Mouse (Mus musculus) hindbrain, embryonic 14.5 days (tissue): ENCODE data around the gene Xkr7. TPM values are rescaled to one million over a fixed set of nuclear protein-coding genes. Genes with fewer than 3 reads are reported as not detected.
A peak's percentile ranks its signal among the peaks of the same experiment; 100 is the strongest.

Source experiments
- ATAC-seq: fragments of 200-750 bp; cut with Nextera tagmentation; 2 replicates; pipeline ENCODE4 v1.8.0; 2017; ENCODE audit warnings: moderate number of reproducible peaks, mild to moderate bottlenecking, moderate TSS enrichment, moderate library complexity; ENCODE audit not compliant: low FRiP score
- DNase-seq: peaks from one replicate; pipeline ENCODE4 v3.0.0-alpha.2; 2015; ENCODE audit warnings: low spot score
- H3K27ac ChIP-seq: fragments of 300-500 bp; sonication (generic); 2 replicates; pipeline ENCODE4 v1.5.1; 2014; ENCODE audit warnings: mild to moderate bottlenecking, moderate library complexity
- H3K27me3 ChIP-seq: fragments of 300-500 bp; sonication (generic); 2 replicates; pipeline ENCODE4 v1.6.1; 2014; ENCODE audit warnings: mild to moderate bottlenecking, low read length, mixed read lengths; ENCODE audit not compliant: control insufficient read depth, insufficient read depth
- H3K36me3 ChIP-seq: fragments of 300-500 bp; sonication (generic); replicated peaks from 2 replicates; pipeline ENCODE4 v1.6.1; 2014; ENCODE audit not compliant: control insufficient read depth, insufficient read depth
- H3K4me1 ChIP-seq: fragments of 300-500 bp; sonication (generic); replicated peaks from 2 replicates; pipeline ENCODE4 v1.6.1; 2014; ENCODE audit warnings: antibody characterized with exemption, low read length, mixed read lengths; ENCODE audit not compliant: control insufficient read depth, insufficient read depth
- H3K4me2 ChIP-seq: fragments of 300-500 bp; sonication (generic); replicated peaks from 2 replicates; pipeline ENCODE4 v1.6.1; 2014; ENCODE audit warnings: mild to moderate bottlenecking, moderate library complexity
- H3K4me3 ChIP-seq: fragments of 300-500 bp; sonication (generic); replicated peaks from 2 replicates; pipeline ENCODE4 v1.5.1; 2014; ENCODE audit warnings: mild to moderate bottlenecking, low read length
- H3K9ac ChIP-seq: fragments of 300-500 bp; sonication (generic); 2 replicates; pipeline ENCODE4 v1.6.1; 2014
- H3K9me3 ChIP-seq: fragments of 300-500 bp; sonication (generic); 2 replicates; pipeline ENCODE4 v1.6.1; 2016; ENCODE audit warnings: low read length; ENCODE audit not compliant: control insufficient read depth
- WGBS: fragments of 180-500 bp; shearing (Covaris S2); extraction: QIAGEN DNeasy Blood & Tissue Kit; methylation state at CpG from one replicate; pipeline ENCODE4 v1.1.7; 2014; 5-methylcytosine and 5-hydroxymethylcytosine counted together
- polyA plus RNA-seq: library from polyadenylated mRNA; unstranded; fragments of >200 nt; fragmentation: Nextera tagmentation; extraction: Ambion mirVana; gene quantifications from 2 replicates; pipeline ENCODE4 v1.2.1, GENCODE M21; 2014

Xkr7 gene
- polyA plus RNA-seq, 1 experiment from 2014 or later: 0.84 TPM

- peak overlapping the region; percentile 92 for H3K4me2 ChIP-seq
- ATAC-seq (no peak), DNase-seq (no peak)
- WGBS: 94% methylated on average over 11 of the region's 11 CpGs
- peaks cover 5% of the 10 kb centered on the region; the same call in 1 of the 2 replicates for H3K27me3 ChIP-seq
- H3K9ac ChIP-seq: peak overlapping the region; percentile 87; the same call in 1 of the 2 replicates
- H3K36me3 ChIP-seq: peaks cover 47% of the 10 kb centered on the region
- no peaks in the 10 kb centered on the region for H3K9me3 ChIP-seq
- no peak overlapping the region for H3K27ac ChIP-seq
- H3K4me1 ChIP-seq: peaks cover 11% of the 10 kb centered on the region
- peak overlapping the region; percentile 88 for H3K4me3 ChIP-seq
These were observed 17.7 kb upstream of the Xkr7 start for GRCm38 (mm10) chr2:153013724-153014515.

GRCm38 (mm10) chr2:153014758-153015593 is 16.7 kb upstream of the Xkr7 start, which contains the start of gene Pdrg1:
Gene Pdrg1 (minus strand): TSS chr2:153015427.
- H3K4me2 ChIP-seq: peak within 1 kb of the TSS; percentile 92
- H3K9me3 ChIP-seq: no peaks in the 10 kb centered on the region
- H3K4me3 ChIP-seq: peak within 1 kb of the TSS; percentile 88
- ATAC-seq (peak; percentile 96), DNase-seq (peak; percentile 98)
- WGBS: 1% methylated on average over 54 of the region's 54 CpGs
- H3K9ac ChIP-seq: peak within 1 kb of the TSS; percentile 87
- peaks cover 5% of the 10 kb centered on the region; the same call in 1 of the 2 replicates for H3K27me3 ChIP-seq
- H3K36me3 ChIP-seq: peaks cover 36% of the 10 kb centered on the region
- peak within 1 kb of the TSS; percentile 54; the same call in 1 of the 2 replicates for H3K27ac ChIP-seq
- peaks cover 11% of the 10 kb centered on the region for H3K4me1 ChIP-seq

GRCm38 (mm10) chr2:153015804-153016203 is 15.8 kb upstream of the Xkr7 start:
- WGBS: 44% methylated on average over 8 of the region's 8 CpGs
- Histone ChIP-seq H3K36me3 (peaks cover 28% of the 10 kb centered on the region), H3K4me3 (peak overlapping the region; percentile 88), H3K9me3 (no peaks in the 10 kb centered on the region), H3K4me2 (peak overlapping the region; percentile 92), H3K27ac (peak overlapping the region; percentile 54; the same call in 1 of the 2 replicates), H3K27me3 (peaks cover 5% of the 10 kb centered on the region; the same call in 1 of the 2 replicates), H3K4me1 (peaks cover 11% of the 10 kb centered on the region), H3K9ac (peak overlapping the region; percentile 87)
- DNase-seq: peak; percentile 55
- no peak for ATAC-seq

- no peak overlapping the region for H3K4me2 ChIP-seq
- H3K9me3 ChIP-seq: no peaks in the 10 kb centered on the region
- H3K4me1 ChIP-seq: peaks cover 11% of the 10 kb centered on the region
- no peak overlapping the region for H3K4me3 ChIP-seq
- H3K27me3 ChIP-seq: peaks cover 5% of the 10 kb centered on the region; the same call in 1 of the 2 replicates
- no peak overlapping the region for H3K9ac ChIP-seq
- no peak for ATAC-seq
- H3K27ac ChIP-seq: no peak overlapping the region
- WGBS: 49% methylated on average over 5 of the region's 5 CpGs
- no peak for DNase-seq
- H3K36me3 ChIP-seq: peaks cover 18% of the 10 kb centered on the region
These were observed 14.9 kb upstream of the Xkr7 start for GRCm38 (mm10) chr2:153016786-153017185.

- Histone ChIP-seq H3K27ac (no peak overlapping the region), H3K4me2 (no peak overlapping the region), H3K4me1 (peaks cover 7% of the 10 kb centered on the region), H3K27me3 (peaks cover 5% of the 10 kb centered on the region; the same call in 1 of the 2 replicates), H3K36me3 (no peaks in the 10 kb centered on the region), H3K9ac (no peak overlapping the region), H3K9me3 (no peaks in the 10 kb centered on the region), H3K4me3 (no peak overlapping the region)
- 89% methylated on average over 3 of the region's 3 CpGs for WGBS
- DNase-seq (no peak), ATAC-seq (no peak)
These were observed 12.3 kb upstream of the Xkr7 start for GRCm38 (mm10) chr2:153019355-153019754.

- no peak overlapping the region for H3K4me2 ChIP-seq
- ATAC-seq (no peak), DNase-seq (no peak)
- no peaks in the 10 kb centered on the region for H3K36me3 ChIP-seq
- no peaks in the 10 kb centered on the region for H3K9me3 ChIP-seq
- no peaks in the 10 kb centered on the region for H3K4me1 ChIP-seq
- 67% methylated on average over 3 of the region's 3 CpGs for WGBS
- H3K27ac ChIP-seq: no peak overlapping the region
- no peak overlapping the region for H3K4me3 ChIP-seq
- no peak overlapping the region for H3K9ac ChIP-seq
- H3K27me3 ChIP-seq: peaks cover 5% of the 10 kb centered on the region; the same call in 1 of the 2 replicates
These were observed 10.5 kb upstream of the Xkr7 start for GRCm38 (mm10) chr2:153021163-153021562.

GRCm38 (mm10) chr2:153022855-153023254 is 8.8 kb upstream of the Xkr7 start:
- no peaks in the 10 kb centered on the region for H3K27me3 ChIP-seq
- H3K36me3 ChIP-seq: no peaks in the 10 kb centered on the region
- no peak for ATAC-seq
- DNase-seq: no peak
- no peaks in the 10 kb centered on the region for H3K9me3 ChIP-seq
- 74% methylated on average over 4 of the region's 4 CpGs for WGBS
- no peaks in the 10 kb centered on the region for H3K4me1 ChIP-seq
- no peak overlapping the region for H3K4me3 ChIP-seq
- no peak overlapping the region for H3K4me2 ChIP-seq
- no peak overlapping the region for H3K27ac ChIP-seq
- no peak overlapping the region for H3K9ac ChIP-seq

- Histone ChIP-seq H3K9ac (no peak overlapping the region), H3K27me3 (no peaks in the 10 kb centered on the region)
- no peak for ATAC-seq
These were observed 5.6 kb upstream of the Xkr7 start for GRCm38 (mm10) chr2:153026052-153026451.

GRCm38 (mm10) chr2:153027501-153027900 is 4.2 kb upstream of the Xkr7 start:
- Histone ChIP-seq H3K27me3 (no peaks in the 10 kb centered on the region), H3K36me3 (no peaks in the 10 kb centered on the region), H3K27ac (no peak overlapping the region), H3K4me1 (peaks cover 9% of the 10 kb centered on the region; the same call in 1 of the 2 replicates), H3K9ac (no peak overlapping the region), H3K4me3 (no peak overlapping the region), H3K9me3 (no peaks in the 10 kb centered on the region), H3K4me2 (no peak overlapping the region)
- 61% methylated on average over 4 of the region's 4 CpGs for WGBS
- ATAC-seq: no peak
- DNase-seq: no peak

More at GRCm38 (mm10) chr2:153026052-153026451, 5.6 kb upstream of the Xkr7 start:
- DNase-seq: no peak
- no peak overlapping the region for H3K4me2 ChIP-seq
- 86% methylated on average over 7 of the region's 7 CpGs for WGBS
- H3K4me1 ChIP-seq: peaks cover 8% of the 10 kb centered on the region; the same call in 1 of the 2 replicates
- H3K4me3 ChIP-seq: no peak overlapping the region
- no peak overlapping the region for H3K27ac ChIP-seq
- H3K36me3 ChIP-seq: no peaks in the 10 kb centered on the region
- no peaks in the 10 kb centered on the region for H3K9me3 ChIP-seq
